Mouse (Mus musculus) gastrocnemius, adult 8-10 months (tissue): ENCODE data around the gene Immp2l. TPM values are rescaled to one million over a fixed set of nuclear protein-coding genes. Genes with fewer than 3 reads are reported as not detected.

Experiments
- DNase-seq, 2 experiments: peaks; one replicate each; pipeline ENCODE4 v3.0.0; 2022; ENCODE audit warnings: low spot score in 2 of 2
- total RNA-seq, 4 experiments: library from RNA; stranded (reverse); gene quantifications; 2 replicates each; pipeline ENCODE4 v1.2.4; 2022

Gene Immp2l
- total RNA-seq, 4 experiments from 2014 or later, result 11.0 to 15.7 (median 13.6) TPM

DNA sequence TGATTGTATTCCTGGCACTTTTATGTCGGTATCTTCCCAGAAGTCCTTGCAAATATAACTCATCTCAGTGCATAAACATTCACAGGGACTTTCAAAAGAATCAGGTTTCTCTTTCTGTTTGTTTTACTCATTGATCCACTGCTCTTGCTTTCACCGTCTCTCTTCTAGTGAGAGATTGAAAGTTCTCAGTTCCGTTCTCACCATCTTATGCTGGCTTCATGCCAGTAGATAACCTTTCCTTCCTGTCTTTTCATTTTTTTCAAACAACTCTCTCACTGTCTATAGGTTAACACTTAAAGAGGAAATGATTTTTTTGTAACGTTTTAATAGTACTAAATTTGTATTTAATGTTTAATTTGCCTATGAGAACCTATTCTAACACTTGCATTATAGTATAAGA is 937.1 kb downstream of the Immp2l start:
- no peak for DNase-seq

DNA sequence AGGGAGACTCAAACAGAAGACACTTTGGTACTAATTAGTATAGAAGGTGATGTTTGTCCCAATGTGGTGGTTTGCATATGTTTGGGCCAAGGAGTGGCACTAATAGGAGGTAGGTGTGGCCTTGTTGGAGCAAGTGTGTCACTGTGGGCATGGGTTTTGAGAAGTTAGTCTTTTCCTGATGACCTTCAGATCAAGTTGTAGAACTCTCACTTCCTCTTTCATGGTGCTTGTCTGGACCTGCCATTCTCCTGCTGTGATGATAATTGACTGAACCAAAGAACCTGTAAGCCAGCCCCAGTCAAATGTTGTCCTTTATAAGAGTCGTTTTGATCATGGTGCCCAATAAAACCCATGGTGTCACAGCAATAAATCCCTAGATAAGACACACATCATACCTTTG is 967.5 kb downstream of the Immp2l start:
- DNase-seq, result no peak
